Mouse (Mus musculus) megakaryocyte-erythroid progenitor cell, adult 5-6 weeks (primary cell): Measurements from ENCODE around the gene B3gnt2. TPM values are rescaled to one million over a fixed set of nuclear protein-coding genes. Genes with fewer than 3 reads are reported as not detected.
A peak's percentile ranks its signal among the peaks of the same experiment; 100 is the strongest.

Source experiments
- ATAC-seq: replicated peaks from 2 replicates; pipeline ENCODE4 v1.8.0; 2016; ENCODE audit warnings: mild to moderate bottlenecking, inconsistent platforms; ENCODE audit not compliant: severe bottlenecking, poor library complexity, low FRiP score, low TSS enrichment
- total RNA-seq, 2 experiments: library from RNA; stranded (forward) in 1 of 2; stranded (reverse) in 1 of 2; fragments of 200-1000, 215-1000 nt in 1 of 2; fragments of >200 nt in 1 of 2; fragmentation: Nextera tagmentation in 1 of 2; gene quantifications; 2 replicates each; pipeline ENCODE4 v1.2.3; 2014 to 2017

Gene B3gnt2
- total RNA-seq, 2 experiments from 2014 or later: 21.1 to 24.3 TPM

- ATAC-seq: no peak
Observed at GRCm38 (mm10) chr11:22852510-22852909, 8.3 kb downstream of the B3gnt2 start.

DNA sequence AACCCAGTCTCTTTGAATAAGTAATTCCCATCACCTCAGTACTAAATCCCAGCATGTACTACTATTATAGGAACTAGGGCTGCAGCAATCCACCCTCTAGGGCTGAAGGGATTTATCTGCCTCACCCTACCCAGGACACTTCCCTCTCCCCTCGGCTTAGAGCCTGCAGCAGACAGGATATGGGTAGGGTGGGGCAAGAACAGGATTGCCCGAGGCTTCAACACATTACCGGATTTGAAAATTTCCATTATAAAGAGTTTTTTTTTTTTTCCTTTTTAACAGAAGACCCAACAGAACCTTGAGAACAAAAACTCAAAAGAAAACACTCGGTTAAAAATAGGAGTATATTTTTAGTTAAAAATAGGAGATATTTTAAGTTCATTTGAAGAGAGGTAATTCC lies 9.3 kb downstream of the B3gnt2 start:
- no peak for ATAC-seq

DNA sequence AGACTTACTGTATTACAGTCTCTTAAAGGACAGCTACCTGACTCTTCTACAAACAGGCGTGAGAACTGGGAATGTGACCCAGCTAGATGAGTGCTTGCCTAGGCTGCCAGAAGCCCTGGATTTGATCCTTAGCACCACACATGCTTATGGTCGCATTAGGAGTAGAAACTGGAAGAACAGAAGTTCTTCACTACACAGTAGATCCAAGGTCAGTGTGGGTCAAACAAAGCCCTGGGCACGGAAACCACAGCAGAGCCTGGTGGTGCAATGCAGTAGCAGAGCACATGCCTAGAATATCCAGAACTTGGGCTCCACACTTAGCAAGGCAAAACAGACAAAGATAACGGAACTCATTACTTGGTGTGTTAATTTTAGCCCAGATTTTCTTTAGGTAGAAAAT lies 10.7 kb downstream of the B3gnt2 start:
- ATAC-seq: no peak

DNA sequence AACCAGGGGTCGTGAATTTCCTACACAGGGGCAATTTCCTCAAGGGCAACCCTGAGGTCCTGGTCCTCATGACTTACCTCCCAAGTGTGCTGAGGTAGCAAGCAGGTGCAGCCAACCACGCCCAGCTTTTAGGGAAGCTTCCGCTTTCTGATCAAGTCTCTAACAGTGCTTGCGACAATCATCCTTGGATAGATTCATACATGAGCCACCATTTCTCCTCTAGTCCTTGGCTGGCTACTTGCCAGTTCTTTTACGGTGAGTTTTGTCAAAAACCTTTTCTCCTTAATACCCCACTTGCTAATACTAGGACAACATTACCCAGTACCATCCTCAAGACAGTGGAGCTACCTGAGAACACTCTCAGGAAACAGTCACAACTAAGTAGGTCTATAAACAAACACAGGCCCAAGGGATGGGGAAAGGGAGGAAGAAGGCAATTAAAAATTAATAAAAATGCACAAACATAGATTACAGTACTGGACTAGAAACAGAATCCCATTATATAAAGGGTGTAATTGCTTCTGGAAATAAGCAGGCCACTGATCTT lies 12.0 kb downstream of the B3gnt2 start:
- ATAC-seq: no peak

- peak; percentile 30; the same call in 1 of the 2 replicates for ATAC-seq
Observed at GRCm38 (mm10) chr11:22847732-22848648, 12.8 kb downstream of the B3gnt2 start.

- ATAC-seq: peak; percentile 35
Observed at GRCm38 (mm10) chr11:22846960-22847731, 13.6 kb downstream of the B3gnt2 start.

GRCm38 (mm10) chr11:22846093-22846835 lies 14.5 kb downstream of the B3gnt2 start:
- no peak for ATAC-seq

- peak; percentile 9; the same call in 1 of the 2 replicates for ATAC-seq
Observed at GRCm38 (mm10) chr11:22844754-22845718, 15.7 kb downstream of the B3gnt2 start.

DNA sequence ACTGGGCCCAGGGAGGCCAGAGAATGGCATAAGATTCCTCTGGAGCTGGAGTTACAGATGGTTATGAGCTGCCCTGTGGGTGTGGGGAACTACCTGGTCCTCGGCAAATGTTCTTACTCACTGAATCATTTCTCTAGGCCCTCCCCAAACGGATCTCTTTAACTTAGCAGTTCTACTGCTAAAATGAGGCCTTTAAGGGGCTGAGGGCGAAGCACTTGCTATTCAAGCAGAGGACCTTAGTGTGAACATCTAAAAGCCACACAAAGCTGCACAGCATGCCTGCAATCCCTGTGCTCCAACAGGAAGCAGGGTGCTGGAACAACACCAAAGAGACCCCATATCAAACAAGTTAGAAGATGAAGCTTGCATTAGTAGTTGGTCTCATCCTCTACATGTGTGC lies 21.3 kb downstream of the B3gnt2 start:
- ATAC-seq: no peak

- no peak for ATAC-seq
Observed at GRCm38 (mm10) chr11:22838361-22838760, 22.4 kb downstream of the B3gnt2 start.

- ATAC-seq: no peak
Observed at GRCm38 (mm10) chr11:22836269-22836668, 24.5 kb downstream of the B3gnt2 start.

DNA sequence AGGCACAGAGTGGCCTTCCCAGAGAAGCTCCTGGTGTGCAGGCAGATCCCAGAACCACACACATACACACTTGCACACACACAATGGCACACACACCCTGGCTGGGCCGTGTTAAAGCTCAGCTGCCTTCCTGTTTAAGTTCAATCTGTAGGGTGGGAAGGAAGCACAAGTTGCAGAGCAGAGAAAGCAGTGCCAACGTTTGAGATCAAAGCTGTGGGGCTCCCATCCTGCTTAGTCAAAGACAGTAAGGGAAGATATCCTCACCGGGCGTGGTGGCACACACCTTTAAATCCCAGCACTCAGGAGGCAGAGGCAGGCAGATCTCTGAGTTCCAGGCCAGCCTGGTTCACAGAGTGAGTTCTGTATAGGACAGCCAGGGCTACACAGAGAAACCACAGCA lies 28.2 kb downstream of the B3gnt2 start:
- ATAC-seq: no peak

- ATAC-seq: no peak
Observed at GRCm38 (mm10) chr11:22831916-22832315, 28.8 kb downstream of the B3gnt2 start.

GRCm38 (mm10) chr11:22830684-22831083 lies 30.1 kb downstream of the B3gnt2 start:
- ATAC-seq: no peak

DNA sequence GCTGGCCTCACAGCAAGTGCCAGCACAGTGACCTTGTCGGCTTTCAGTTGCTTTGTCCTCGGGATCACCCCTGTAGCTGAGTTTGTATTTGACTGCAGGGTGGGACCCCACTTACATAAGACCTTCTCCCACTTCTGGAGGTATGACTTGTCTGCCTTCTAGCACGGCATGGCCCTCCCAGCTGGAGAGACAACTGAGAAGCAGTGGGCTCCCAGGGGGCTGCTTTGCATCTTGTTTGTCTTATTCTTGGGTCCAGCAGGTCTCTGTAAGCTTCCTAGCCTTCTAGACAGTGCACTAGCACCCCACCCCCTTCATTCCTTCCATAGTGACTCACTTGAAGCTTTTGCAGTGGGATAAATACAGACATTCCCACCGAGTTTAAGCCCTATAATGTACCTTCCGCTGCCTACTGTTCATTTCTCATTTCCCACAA lies 30.6 kb downstream of the B3gnt2 start:
- no peak for ATAC-seq

DNA sequence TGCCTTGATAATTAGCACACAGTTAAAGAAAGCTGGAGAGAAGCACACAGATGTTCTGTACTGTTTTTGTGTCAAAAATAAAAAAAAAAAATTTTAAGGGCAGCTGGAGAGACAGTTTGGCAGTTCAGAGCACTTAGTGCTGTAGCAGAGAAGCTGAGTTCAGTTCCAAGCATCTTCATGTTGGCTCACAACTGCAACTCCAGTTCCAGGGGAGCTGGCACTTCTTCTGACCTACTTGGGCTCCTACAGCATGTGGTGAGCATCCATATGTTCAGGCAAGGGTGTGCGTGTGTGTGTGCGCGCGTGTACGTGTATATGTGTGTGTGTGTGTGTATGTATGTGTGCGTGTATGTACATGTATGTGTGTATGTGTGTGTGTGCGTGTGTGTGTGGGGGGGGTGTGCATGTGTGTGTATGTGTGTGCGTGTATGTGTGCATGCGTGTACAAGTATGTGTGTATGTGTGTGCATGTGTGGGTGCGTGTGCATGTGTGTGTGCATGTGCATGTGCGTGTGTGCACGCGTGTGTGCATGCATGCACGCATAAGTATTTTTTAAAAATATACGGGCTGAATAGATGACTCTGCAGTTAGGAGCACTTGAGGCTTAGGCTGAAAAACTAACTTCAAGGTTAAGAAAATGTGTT lies 31.7 kb downstream of the B3gnt2 start:
- peak; percentile 10; the same call in 1 of the 2 replicates for ATAC-seq

DNA sequence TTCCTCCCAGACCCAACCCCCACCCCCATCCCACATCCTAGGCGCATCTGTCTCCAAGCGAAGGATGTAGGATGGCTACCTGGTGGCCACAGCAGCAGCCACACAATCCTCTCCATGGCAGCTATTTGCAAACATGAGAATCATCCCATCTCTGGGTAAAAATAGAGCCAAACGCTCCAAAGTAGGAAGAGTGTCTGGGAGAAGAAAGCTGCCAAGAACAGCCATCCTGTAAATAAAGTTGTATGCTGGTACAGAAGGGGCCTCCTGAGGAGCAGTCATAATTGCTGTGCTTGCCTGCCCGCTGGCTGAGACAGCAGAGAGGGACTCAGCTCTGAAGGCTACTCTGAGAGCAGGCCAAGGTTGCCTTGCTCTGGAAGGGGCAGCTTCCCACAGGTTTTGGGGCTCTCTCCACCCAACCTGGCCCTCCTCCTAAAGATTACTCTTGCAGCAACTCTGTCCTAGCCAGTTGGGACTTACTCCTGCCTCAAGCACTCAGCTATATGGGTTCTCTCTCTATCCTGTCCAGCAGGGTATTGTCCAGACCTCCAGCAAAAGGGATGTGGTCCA lies 33.2 kb downstream of the B3gnt2 start:
- ATAC-seq: no peak

- ATAC-seq: no peak
Observed at GRCm38 (mm10) chr11:22826665-22827064, 34.1 kb downstream of the B3gnt2 start.
